Mouse (Mus musculus): ENCODE results near the gene Fam124b. TPM values are rescaled to one million over a fixed set of nuclear protein-coding genes. Genes with fewer than 3 reads are reported as not detected.

Gene Fam124b
- polyA plus RNA-seq, 1 experiment from 2014 or later = 0.45 TPM

GRCm38 (mm10) chr1:80202314-80202713, 16.0 kb downstream of the Fam124b start:
- Histone ChIP-seq H3K4me3 (ENCODE audit: low read depth, low read length) (no peak overlapping the region), H3K9me3 (ENCODE audit: control insufficient read depth, low read length) (no peaks in the 10 kb centered on the region), H3K9ac (ENCODE audit: low read length) (no peak overlapping the region), H3K4me2 (ENCODE audit: low read depth, severe bottlenecking) (no peak overlapping the region), H3K27me3 (ENCODE audit: control insufficient read depth, insufficient read depth, low read length) (no peaks in the 10 kb centered on the region), H3K4me1 (ENCODE audit: control insufficient read depth, insufficient read depth, low read length) (no peaks in the 10 kb centered on the region), H3K27ac (replicated peaks; ENCODE audit: low read depth, low read length) (no peak overlapping the region), H3K36me3 (ENCODE audit: control insufficient read depth, insufficient read depth, low read length) (no peaks in the 10 kb centered on the region)
- DNase-seq (ENCODE audit: low spot score) (no peak), ATAC-seq (ENCODE audit: insufficient number of reproducible peaks, low FRiP score, low TSS enrichment, low read depth) (no peak)
- 90% methylated on average over 3 of the region's 3 CpGs for WGBS

GRCm38 (mm10) chr1:80192837-80193236, 25.4 kb downstream of the Fam124b start:
- no peak for DNase-seq (ENCODE audit: low spot score)
- 86% methylated on average over 8 of the region's 8 CpGs for WGBS
- no peak overlapping the region for H3K4me2 ChIP-seq (ENCODE audit: low read depth, severe bottlenecking)

GRCm38 (mm10) chr1:80181414-80181805, 36.9 kb downstream of the Fam124b start:
- Histone ChIP-seq H3K27ac (replicated peaks; ENCODE audit: low read depth, low read length) (no peak overlapping the region), H3K9me3 (ENCODE audit: control insufficient read depth, low read length) (no peaks in the 10 kb centered on the region), H3K36me3 (ENCODE audit: control insufficient read depth, insufficient read depth, low read length) (no peaks in the 10 kb centered on the region), H3K4me1 (ENCODE audit: control insufficient read depth, insufficient read depth, low read length) (no peaks in the 10 kb centered on the region), H3K4me3 (ENCODE audit: low read depth, low read length) (no peak overlapping the region), H3K4me2 (ENCODE audit: low read depth, severe bottlenecking) (no peak overlapping the region), H3K9ac (ENCODE audit: low read length) (no peak overlapping the region), H3K27me3 (ENCODE audit: control insufficient read depth, insufficient read depth, low read length) (no peaks in the 10 kb centered on the region)
- 60% methylated on average over 3 of the region's 3 CpGs for WGBS
- no peak for ATAC-seq (ENCODE audit: insufficient number of reproducible peaks, low FRiP score, low TSS enrichment, low read depth)
- no peak for DNase-seq (ENCODE audit: low spot score)

More at GRCm38 (mm10) chr1:80192837-80193236, 25.4 kb downstream of the Fam124b start:
- Histone ChIP-seq H3K9ac (ENCODE audit: low read length) (no peak overlapping the region), H3K9me3 (ENCODE audit: control insufficient read depth, low read length) (no peaks in the 10 kb centered on the region), H3K36me3 (ENCODE audit: control insufficient read depth, insufficient read depth, low read length) (no peaks in the 10 kb centered on the region), H3K27ac (replicated peaks; ENCODE audit: low read depth, low read length) (no peak overlapping the region), H3K4me1 (ENCODE audit: control insufficient read depth, insufficient read depth, low read length) (no peaks in the 10 kb centered on the region), H3K4me3 (ENCODE audit: low read depth, low read length) (no peak overlapping the region), H3K27me3 (ENCODE audit: control insufficient read depth, insufficient read depth, low read length) (no peaks in the 10 kb centered on the region)
- ATAC-seq (ENCODE audit: insufficient number of reproducible peaks, low FRiP score, low TSS enrichment, low read depth) = no peak

- Histone ChIP-seq H3K27me3 (ENCODE audit: control insufficient read depth, insufficient read depth, low read length) (no peaks in the 10 kb centered on the region), H3K4me3 (ENCODE audit: low read depth, low read length) (no peak overlapping the region), H3K27ac (replicated peaks; ENCODE audit: low read depth, low read length) (no peak overlapping the region), H3K4me2 (ENCODE audit: low read depth, severe bottlenecking) (no peak overlapping the region), H3K4me1 (ENCODE audit: control insufficient read depth, insufficient read depth, low read length) (no peaks in the 10 kb centered on the region), H3K9me3 (ENCODE audit: control insufficient read depth, low read length) (no peaks in the 10 kb centered on the region), H3K9ac (ENCODE audit: low read length) (no peak overlapping the region), H3K36me3 (ENCODE audit: control insufficient read depth, insufficient read depth, low read length) (no peaks in the 10 kb centered on the region)
- WGBS = 41% methylated on average over 13 of the region's 13 CpGs
- DNase-seq (ENCODE audit: low spot score) (peak; percentile 72), ATAC-seq (ENCODE audit: insufficient number of reproducible peaks, low FRiP score, low TSS enrichment, low read depth) (no peak)
Measured at GRCm38 (mm10) chr1:80180767-80181413, 37.4 kb downstream of the Fam124b start.

- no peak overlapping the region for H3K9ac ChIP-seq (ENCODE audit: low read length)
- ATAC-seq (ENCODE audit: insufficient number of reproducible peaks, low FRiP score, low TSS enrichment, low read depth) = no peak
- no peak overlapping the region for H3K4me3 ChIP-seq (ENCODE audit: low read depth, low read length)
- WGBS = 64% methylated on average over 7 of the region's 7 CpGs
- no peaks in the 10 kb centered on the region for H3K4me1 ChIP-seq (ENCODE audit: control insufficient read depth, insufficient read depth, low read length)
- H3K27ac ChIP-seq (replicated peaks; ENCODE audit: low read depth, low read length) = no peak overlapping the region
- H3K36me3 ChIP-seq (ENCODE audit: control insufficient read depth, insufficient read depth, low read length) = no peaks in the 10 kb centered on the region
- no peaks in the 10 kb centered on the region for H3K27me3 ChIP-seq (ENCODE audit: control insufficient read depth, insufficient read depth, low read length)
- no peaks in the 10 kb centered on the region for H3K9me3 ChIP-seq (ENCODE audit: control insufficient read depth, low read length)
- H3K4me2 ChIP-seq (ENCODE audit: low read depth, severe bottlenecking) = no peak overlapping the region
- peak; percentile 59 for DNase-seq (ENCODE audit: low spot score)
Measured at GRCm38 (mm10) chr1:80180128-80180527, 38.1 kb downstream of the Fam124b start.

- no peak overlapping the region for H3K4me3 ChIP-seq (ENCODE audit: low read depth, low read length)
- no peak overlapping the region for H3K4me2 ChIP-seq (ENCODE audit: low read depth, severe bottlenecking)
- H3K27ac ChIP-seq (replicated peaks; ENCODE audit: low read depth, low read length) = no peak overlapping the region
- ATAC-seq (ENCODE audit: insufficient number of reproducible peaks, low FRiP score, low TSS enrichment, low read depth) (no peak), DNase-seq (ENCODE audit: low spot score) (no peak)
- H3K9ac ChIP-seq (ENCODE audit: low read length) = no peak overlapping the region
- no peaks in the 10 kb centered on the region for H3K4me1 ChIP-seq (ENCODE audit: control insufficient read depth, insufficient read depth, low read length)
- H3K9me3 ChIP-seq (ENCODE audit: control insufficient read depth, low read length) = no peaks in the 10 kb centered on the region
- no peaks in the 10 kb centered on the region for H3K27me3 ChIP-seq (ENCODE audit: control insufficient read depth, insufficient read depth, low read length)
- 68% methylated on average over 11 of the region's 11 CpGs for WGBS
- H3K36me3 ChIP-seq (ENCODE audit: control insufficient read depth, insufficient read depth, low read length) = no peaks in the 10 kb centered on the region
Measured at GRCm38 (mm10) chr1:80177651-80178382, 40.5 kb downstream of the Fam124b start.

GRCm38 (mm10) chr1:80167706-80168105, 50.6 kb downstream of the Fam124b start:
- WGBS = 86% methylated on average over 5 of the region's 5 CpGs

GRCm38 (mm10) chr1:80166577-80166976, 51.7 kb downstream of the Fam124b start:
- no peaks in the 10 kb centered on the region for H3K36me3 ChIP-seq (ENCODE audit: control insufficient read depth, insufficient read depth, low read length)
- H3K4me2 ChIP-seq (ENCODE audit: low read depth, severe bottlenecking) = no peak overlapping the region
- no peaks in the 10 kb centered on the region for H3K4me1 ChIP-seq (ENCODE audit: control insufficient read depth, insufficient read depth, low read length)
- H3K4me3 ChIP-seq (ENCODE audit: low read depth, low read length) = no peak overlapping the region
- no peak for DNase-seq (ENCODE audit: low spot score)
- no peaks in the 10 kb centered on the region for H3K9me3 ChIP-seq (ENCODE audit: control insufficient read depth, low read length)
- H3K9ac ChIP-seq (ENCODE audit: low read length) = no peak overlapping the region
- no peaks in the 10 kb centered on the region for H3K27me3 ChIP-seq (ENCODE audit: control insufficient read depth, insufficient read depth, low read length)
- H3K27ac ChIP-seq (replicated peaks; ENCODE audit: low read depth, low read length) = no peak overlapping the region
- ATAC-seq (ENCODE audit: insufficient number of reproducible peaks, low FRiP score, low TSS enrichment, low read depth) = no peak
- 71% methylated on average over 4 of the region's 4 CpGs for WGBS

More at GRCm38 (mm10) chr1:80167706-80168105, 50.6 kb downstream of the Fam124b start:
- Histone ChIP-seq H3K9ac (ENCODE audit: low read length) (no peak overlapping the region), H3K36me3 (ENCODE audit: control insufficient read depth, insufficient read depth, low read length) (no peaks in the 10 kb centered on the region), H3K4me2 (ENCODE audit: low read depth, severe bottlenecking) (no peak overlapping the region), H3K9me3 (ENCODE audit: control insufficient read depth, low read length) (no peaks in the 10 kb centered on the region), H3K4me3 (ENCODE audit: low read depth, low read length) (no peak overlapping the region), H3K27ac (replicated peaks; ENCODE audit: low read depth, low read length) (no peak overlapping the region), H3K4me1 (ENCODE audit: control insufficient read depth, insufficient read depth, low read length) (no peaks in the 10 kb centered on the region), H3K27me3 (ENCODE audit: control insufficient read depth, insufficient read depth, low read length) (no peaks in the 10 kb centered on the region)
- ATAC-seq (ENCODE audit: insufficient number of reproducible peaks, low FRiP score, low TSS enrichment, low read depth) (no peak), DNase-seq (ENCODE audit: low spot score) (no peak)
